Mouse (Mus musculus): ENCODE measurements around the gene Rab25.

DNA sequence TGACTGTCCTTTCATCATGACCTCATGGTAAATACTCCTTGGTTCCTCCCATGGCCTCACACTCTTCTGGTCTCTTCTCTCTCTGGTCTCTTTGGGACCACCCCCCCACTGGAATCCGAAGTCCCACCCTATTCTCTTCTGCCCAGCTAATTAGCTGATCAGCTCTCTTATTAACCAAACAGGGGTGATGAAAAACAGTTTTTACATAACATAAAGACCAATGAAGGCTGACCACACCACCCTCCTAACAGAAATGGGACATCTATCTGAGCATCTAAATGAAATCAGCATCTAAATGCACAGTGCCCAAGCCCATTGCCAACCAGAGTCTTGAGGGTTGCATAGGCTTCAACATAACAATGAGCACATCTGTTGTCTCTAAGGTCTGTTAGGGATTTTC, 23.8 kb upstream of the Rab25 start:
- no peak for TF ChIP-seq GATA1 (IDR thresholded peaks at IDR 0.05; ENCODE audit: low read depth, low read length)
- no peak for TF ChIP-seq CTCF (IDR thresholded peaks at IDR 0.05 in 2 of 3, conservative IDR thresholded peaks at IDR 0.05 in 1 of 3; ENCODE audit: control insufficient read depth in 1 of 3, insufficient read depth in 1 of 3, low read depth in 2 of 3, low read length in 3 of 3, poor library complexity in 1 of 3, severe bottlenecking in 1 of 3)
